Mouse (Mus musculus): ENCODE data around the gene Nudt15. TPM values are rescaled to one million over a fixed set of nuclear protein-coding genes. Genes with fewer than 3 reads are reported as not detected.

The Nudt15 gene
- polyA plus RNA-seq, 1 experiment: 2.2 TPM

GRCm38 (mm10) chr14:73506283-73506682 is 41.8 kb downstream of the Nudt15 start:
- Histone ChIP-seq H3K27me3 (ENCODE audit: control insufficient read depth, insufficient read depth, insufficient read length) (no peaks in the 10 kb centered on the region), H3K36me3 (ENCODE audit: control insufficient read depth, insufficient read depth) (no peaks in the 10 kb centered on the region), H3K79me2 (ENCODE audit: control insufficient read depth, insufficient read depth) (peaks cover 15% of the 10 kb centered on the region), H3K4me3 (ENCODE audit: insufficient read depth, poor library complexity, severe bottlenecking) (no peak overlapping the region), H3K79me3 (ENCODE audit: low read depth) (peaks cover 12% of the 10 kb centered on the region), H3ac (ENCODE audit: control insufficient read depth, insufficient read length, low read depth) (no peak overlapping the region)
- TF ChIP-seq MYOD1 (IDR thresholded peaks at IDR 0.05; ENCODE audit: control insufficient read depth, insufficient read length, low read depth): no peak
- no peak for TF ChIP-seq CEBPB (IDR thresholded peaks at IDR 0.05; ENCODE audit: low read depth)
- no peak for TF ChIP-seq MAX (IDR thresholded peaks at IDR 0.05)
- TF ChIP-seq FOSL1 (IDR thresholded peaks at IDR 0.05; ENCODE audit: insufficient read depth, low read length, poor library complexity, severe bottlenecking): no peak
- TF ChIP-seq USF1 (IDR thresholded peaks at IDR 0.05; ENCODE audit: low read depth): no peak
- no peak for TF ChIP-seq MYOG (IDR thresholded peaks at IDR 0.05; ENCODE audit: control insufficient read depth, extremely low read depth, insufficient read length)
- TF ChIP-seq CTCF (IDR thresholded peaks at IDR 0.05; ENCODE audit: control insufficient read depth, insufficient read depth, insufficient read length): no peak

- H3K4me3 ChIP-seq (ENCODE audit: insufficient read depth, poor library complexity, severe bottlenecking): no peak overlapping the region
- H3K79me2 ChIP-seq (ENCODE audit: control insufficient read depth, insufficient read depth): no peaks in the 10 kb centered on the region
- H3K27me3 ChIP-seq (ENCODE audit: control insufficient read depth, insufficient read depth, insufficient read length): no peaks in the 10 kb centered on the region
- TF ChIP-seq MAX (IDR thresholded peaks at IDR 0.05): no peak
- no peak for TF ChIP-seq CEBPB (IDR thresholded peaks at IDR 0.05; ENCODE audit: low read depth)
- no peak for TF ChIP-seq FOSL1 (IDR thresholded peaks at IDR 0.05; ENCODE audit: insufficient read depth, low read length, poor library complexity, severe bottlenecking)
- TF ChIP-seq USF1 (IDR thresholded peaks at IDR 0.05; ENCODE audit: low read depth): no peak
- TF ChIP-seq MYOG (IDR thresholded peaks at IDR 0.05; ENCODE audit: control insufficient read depth, extremely low read depth, insufficient read length): no peak
- TF ChIP-seq CTCF (IDR thresholded peaks at IDR 0.05; ENCODE audit: control insufficient read depth, insufficient read depth, insufficient read length): no peak
- TF ChIP-seq MYOD1 (IDR thresholded peaks at IDR 0.05; ENCODE audit: control insufficient read depth, insufficient read length, low read depth): no peak
- H3ac ChIP-seq (ENCODE audit: control insufficient read depth, insufficient read length, low read depth): no peak overlapping the region
- H3K79me3 ChIP-seq (ENCODE audit: low read depth): no peaks in the 10 kb centered on the region
- no peaks in the 10 kb centered on the region for H3K36me3 ChIP-seq (ENCODE audit: control insufficient read depth, insufficient read depth)
Observed at GRCm38 (mm10) chr14:73503237-73503933, 44.7 kb downstream of the Nudt15 start.

GRCm38 (mm10) chr14:73502591-73503184 is 45.4 kb downstream of the Nudt15 start:
- Histone ChIP-seq H3K36me3 (ENCODE audit: control insufficient read depth, insufficient read depth) (no peaks in the 10 kb centered on the region), H3ac (ENCODE audit: control insufficient read depth, insufficient read length, low read depth) (no peak overlapping the region), H3K4me3 (ENCODE audit: insufficient read depth, poor library complexity, severe bottlenecking) (no peak overlapping the region), H3K79me2 (ENCODE audit: control insufficient read depth, insufficient read depth) (no peaks in the 10 kb centered on the region), H3K79me3 (ENCODE audit: low read depth) (no peaks in the 10 kb centered on the region), H3K27me3 (ENCODE audit: control insufficient read depth, insufficient read depth, insufficient read length) (no peaks in the 10 kb centered on the region)
- TF ChIP-seq USF1 (IDR thresholded peaks at IDR 0.05; ENCODE audit: low read depth) (no peak), MYOG (IDR thresholded peaks at IDR 0.05; ENCODE audit: control insufficient read depth, extremely low read depth, insufficient read length) (no peak), FOSL1 (IDR thresholded peaks at IDR 0.05; ENCODE audit: insufficient read depth, low read length, poor library complexity, severe bottlenecking) (no peak), CTCF (IDR thresholded peaks at IDR 0.05; ENCODE audit: control insufficient read depth, insufficient read depth, insufficient read length) (no peak), MAX (IDR thresholded peaks at IDR 0.05) (no peak), MYOD1 (IDR thresholded peaks at IDR 0.05; ENCODE audit: control insufficient read depth, insufficient read length, low read depth) (no peak), CEBPB (IDR thresholded peaks at IDR 0.05; ENCODE audit: low read depth) (no peak)

GRCm38 (mm10) chr14:73501721-73502120 is 46.3 kb downstream of the Nudt15 start:
- TF ChIP-seq MAX (IDR thresholded peaks at IDR 0.05): no peak
- no peak for TF ChIP-seq CEBPB (IDR thresholded peaks at IDR 0.05; ENCODE audit: low read depth)
- no peak for TF ChIP-seq MYOD1 (IDR thresholded peaks at IDR 0.05; ENCODE audit: control insufficient read depth, insufficient read length, low read depth)
- no peak for TF ChIP-seq FOSL1 (IDR thresholded peaks at IDR 0.05; ENCODE audit: insufficient read depth, low read length, poor library complexity, severe bottlenecking)
- no peak for TF ChIP-seq CTCF (IDR thresholded peaks at IDR 0.05; ENCODE audit: control insufficient read depth, insufficient read depth, insufficient read length)
- no peak for TF ChIP-seq MYOG (IDR thresholded peaks at IDR 0.05; ENCODE audit: control insufficient read depth, extremely low read depth, insufficient read length)
- TF ChIP-seq USF1 (IDR thresholded peaks at IDR 0.05; ENCODE audit: low read depth): no peak
- H3ac ChIP-seq (ENCODE audit: control insufficient read depth, insufficient read length, low read depth): no peak overlapping the region
- H3K79me2 ChIP-seq (ENCODE audit: control insufficient read depth, insufficient read depth): no peaks in the 10 kb centered on the region
- no peaks in the 10 kb centered on the region for H3K79me3 ChIP-seq (ENCODE audit: low read depth)
- H3K36me3 ChIP-seq (ENCODE audit: control insufficient read depth, insufficient read depth): no peaks in the 10 kb centered on the region
- H3K4me3 ChIP-seq (ENCODE audit: insufficient read depth, poor library complexity, severe bottlenecking): no peak overlapping the region
- H3K27me3 ChIP-seq (ENCODE audit: control insufficient read depth, insufficient read depth, insufficient read length): no peaks in the 10 kb centered on the region

- no peaks in the 10 kb centered on the region for H3K27me3 ChIP-seq (ENCODE audit: control insufficient read depth, insufficient read depth, insufficient read length)
- H3K4me3 ChIP-seq (ENCODE audit: insufficient read depth, poor library complexity, severe bottlenecking): no peak overlapping the region
- H3K36me3 ChIP-seq (ENCODE audit: control insufficient read depth, insufficient read depth): no peaks in the 10 kb centered on the region
- no peaks in the 10 kb centered on the region for H3K79me2 ChIP-seq (ENCODE audit: control insufficient read depth, insufficient read depth)
- TF ChIP-seq MYOD1 (IDR thresholded peaks at IDR 0.05; ENCODE audit: control insufficient read depth, insufficient read length, low read depth) (no peak), USF1 (IDR thresholded peaks at IDR 0.05; ENCODE audit: low read depth) (no peak), MYOG (IDR thresholded peaks at IDR 0.05; ENCODE audit: control insufficient read depth, extremely low read depth, insufficient read length) (no peak), CTCF (IDR thresholded peaks at IDR 0.05; ENCODE audit: control insufficient read depth, insufficient read depth, insufficient read length) (no peak), FOSL1 (IDR thresholded peaks at IDR 0.05; ENCODE audit: insufficient read depth, low read length, poor library complexity, severe bottlenecking) (no peak), CEBPB (IDR thresholded peaks at IDR 0.05; ENCODE audit: low read depth) (no peak), MAX (IDR thresholded peaks at IDR 0.05) (no peak)
- no peak overlapping the region for H3ac ChIP-seq (ENCODE audit: control insufficient read depth, insufficient read length, low read depth)
- no peaks in the 10 kb centered on the region for H3K79me3 ChIP-seq (ENCODE audit: low read depth)
Observed at GRCm38 (mm10) chr14:73501283-73501682, 46.8 kb downstream of the Nudt15 start.
